23 mouse cellular contexts compared by ENCODE assay signal in the genomic region with DNA sequence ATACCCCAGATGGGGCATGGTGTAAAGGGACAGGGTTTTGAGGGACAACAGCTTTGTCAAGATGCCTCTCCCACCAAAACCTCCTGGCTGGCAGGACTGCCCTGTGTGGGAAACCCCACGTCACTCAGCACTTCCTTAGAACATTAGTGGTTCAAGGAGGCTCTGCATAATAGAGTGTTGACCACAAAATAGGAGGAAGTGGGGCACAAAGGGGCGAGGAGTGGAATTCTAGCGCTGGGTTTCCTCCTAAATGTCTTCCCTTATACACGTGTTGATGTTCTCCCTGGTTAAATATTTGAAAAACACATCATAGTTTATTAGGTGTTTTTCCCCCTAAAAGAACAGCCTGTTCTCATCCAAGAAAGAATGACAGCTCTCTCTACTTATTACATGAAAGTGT.
DNase-seq lines count a peak whose midpoint lies in the region; ATAC-seq and TF ChIP-seq lines count a peak whose summit lies in the region.
"Had no signal": no experiment of that assay in that cellular context is flagged by ENCODE, and none has a peak within 500 bp of the region (broad histone marks: within the 10 kb centered on the region; RNA-seq: fewer than 3 reads in every experiment).

No protein-coding gene starts in this region.

- no peak for TF ChIP-seq CTCF in midbrain, postnatal 0 days (IDR thresholded peaks at IDR 0.05)
- TF ChIP-seq CTCF in lung, embryonic 14.5 days (IDR thresholded peaks at IDR 0.05; ENCODE audit: low read depth): no peak

- H3K9ac ChIP-seq in midbrain, embryonic 11.5 days (ENCODE audit: low read length): no peak overlapping the region
- H3K9ac ChIP-seq in midbrain, postnatal 0 days (replicated peaks; ENCODE audit: low read length, poor library complexity, severe bottlenecking): no peak overlapping the region
- no peak overlapping the region for H3K9ac ChIP-seq in lung, embryonic 14.5 days
- H3K9ac ChIP-seq: embryonic facial prominence, embryonic 12.5 days; forebrain, embryonic 12.5 days; forebrain, postnatal 0 days; heart, embryonic 15.5 days; hindbrain, embryonic 15.5 days had no signal

- H3K27ac ChIP-seq in midbrain, embryonic 11.5 days (ENCODE audit: low read depth, low read length): no peak overlapping the region
- H3K27ac ChIP-seq in midbrain, postnatal 0 days (ENCODE audit: low read depth, low read length): no peak overlapping the region
- no peak overlapping the region for H3K27ac ChIP-seq in lung, embryonic 14.5 days (ENCODE audit: low read depth)
- H3K27ac ChIP-seq: embryonic facial prominence, embryonic 12.5 days; forebrain, embryonic 12.5 days; heart, adult 2 months; heart, embryonic 15.5 days; hindbrain, embryonic 15.5 days had no signal

- no peaks in the 10 kb centered on the region for H3K27me3 ChIP-seq in midbrain, embryonic 11.5 days (ENCODE audit: control insufficient read depth, insufficient read depth, low read length)
- H3K27me3 ChIP-seq in midbrain, postnatal 0 days (ENCODE audit: insufficient read depth, low read length): no peaks in the 10 kb centered on the region
- H3K27me3 ChIP-seq in lung, embryonic 14.5 days (ENCODE audit: insufficient read depth, low read length): no peaks in the 10 kb centered on the region
- H3K27me3 ChIP-seq: embryonic facial prominence, embryonic 12.5 days; forebrain, embryonic 12.5 days; heart, embryonic 15.5 days; hindbrain, embryonic 15.5 days; Patski had no signal

- no peaks in the 10 kb centered on the region for H3K9me3 ChIP-seq in midbrain, embryonic 11.5 days (ENCODE audit: control insufficient read depth, low read length)
- H3K9me3 ChIP-seq in midbrain, postnatal 0 days (ENCODE audit: low read length): no peaks in the 10 kb centered on the region
- no peaks in the 10 kb centered on the region for H3K9me3 ChIP-seq in lung, embryonic 14.5 days (ENCODE audit: low read depth, low read length)
- H3K9me3 ChIP-seq: embryonic facial prominence, embryonic 12.5 days; forebrain, embryonic 12.5 days; heart, embryonic 15.5 days; hindbrain, embryonic 15.5 days had no signal

- DNase-seq in midbrain, embryonic 11.5 days (ENCODE audit: low spot score, missing footprints): peak; percentile 14
- no peak for DNase-seq in midbrain, postnatal 0 days (ENCODE audit: low spot score)
- DNase-seq in lung, embryonic 14.5 days: peak; percentile 14
- DNase-seq in lung, postnatal 14 days: peak; percentile 21
- no peak for DNase-seq in kidney, adult 9 months
- DNase-seq in layer of hippocampus, postnatal 10 days (ENCODE audit: low spot score in 2 of 2): no peak
- DNase-seq: adrenal gland, adult 2 months; adrenal gland, postnatal 25 days; cerebellum, adult 18-20 months; cerebellum, postnatal 14 days; forebrain, postnatal 0 days; gastrocnemius, postnatal 36 days; heart, adult 2 months; heart, postnatal 14 days had no signal

- no peak overlapping the region for H3K4me3 ChIP-seq in midbrain, embryonic 11.5 days (ENCODE audit: low read depth, low read length)
- H3K4me3 ChIP-seq in midbrain, postnatal 0 days (ENCODE audit: low read depth, low read length): no peak overlapping the region
- H3K4me3 ChIP-seq in lung, embryonic 14.5 days (ENCODE audit: low read depth, low read length): no peak overlapping the region
- H3K4me3 ChIP-seq: embryonic facial prominence, embryonic 12.5 days; forebrain, embryonic 12.5 days; heart, adult 2 months; heart, embryonic 15.5 days; hindbrain, embryonic 15.5 days had no signal

- no peaks in the 10 kb centered on the region for H3K4me1 ChIP-seq in midbrain, embryonic 11.5 days (ENCODE audit: control insufficient read depth, insufficient read depth, low read length)
- no peaks in the 10 kb centered on the region for H3K4me1 ChIP-seq in midbrain, postnatal 0 days (ENCODE audit: insufficient read depth, low read length)
- H3K4me1 ChIP-seq in lung, embryonic 14.5 days (ENCODE audit: insufficient read depth): no peaks in the 10 kb centered on the region
- H3K4me1 ChIP-seq: embryonic facial prominence, embryonic 12.5 days; forebrain, embryonic 12.5 days; hindbrain, embryonic 15.5 days had no signal

- WGBS in midbrain, embryonic 11.5 days: 70% methylated on average over 4 of the region's 4 CpGs
- 67% methylated on average over 4 of the region's 4 CpGs for WGBS in midbrain, postnatal 0 days
- WGBS in lung, embryonic 14.5 days: 23% methylated on average over 4 of the region's 4 CpGs

- no peak overlapping the region for H3K4me2 ChIP-seq in midbrain, embryonic 11.5 days
- H3K4me2 ChIP-seq in midbrain, postnatal 0 days (ENCODE audit: low read depth, low read length, poor library complexity, severe bottlenecking): no peak overlapping the region
- no peak overlapping the region for H3K4me2 ChIP-seq in lung, embryonic 14.5 days
- H3K4me2 ChIP-seq: embryonic facial prominence, embryonic 12.5 days; forebrain, embryonic 12.5 days; heart, embryonic 11.5 days; heart, embryonic 15.5 days; hindbrain, embryonic 15.5 days had no signal

- ATAC-seq in midbrain, embryonic 11.5 days (ENCODE audit: low FRiP score): no peak
- no peak for ATAC-seq in midbrain, postnatal 0 days (ENCODE audit: low FRiP score)
- ATAC-seq in lung, embryonic 14.5 days (ENCODE audit: insufficient read depth): no peak
- peak; percentile 58 for ATAC-seq in megakaryocyte progenitor cell, adult 5-6 weeks (replicated peaks; ENCODE audit: poor library complexity)
- no peak for ATAC-seq in erythroid progenitor cell, adult 5-6 weeks (replicated peaks; ENCODE audit: low FRiP score, poor library complexity, severe bottlenecking)
- ATAC-seq: activated CD4-positive, CD25-positive, alpha-beta regulatory T cell, adult 4 months; forebrain, postnatal 0 days; Patski had no signal

- H3K36me3 ChIP-seq in midbrain, embryonic 11.5 days (ENCODE audit: control insufficient read depth, insufficient read depth, low read length): no peaks in the 10 kb centered on the region
- H3K36me3 ChIP-seq in midbrain, postnatal 0 days (ENCODE audit: insufficient read depth, low read length): no peaks in the 10 kb centered on the region
- H3K36me3 ChIP-seq in lung, embryonic 14.5 days (ENCODE audit: insufficient read depth): no peaks in the 10 kb centered on the region
- H3K36me3 ChIP-seq: embryonic facial prominence, embryonic 12.5 days; forebrain, embryonic 12.5 days; heart, embryonic 15.5 days; hindbrain, embryonic 15.5 days had no signal

Comparison
In these comparisons a context has a peak if more than half of its experiments do, and no peak if none do; other contexts are left out.
1. DNase-seq: peak in midbrain, embryonic 11.5 days (single experiment), lung, embryonic 14.5 days (single experiment) and lung, postnatal 14 days (single experiment); none in midbrain, postnatal 0 days (single experiment), kidney, adult 9 months (single experiment) and layer of hippocampus, postnatal 10 days (0 of 2).